Mouse (Mus musculus) lung, adult 2 months (tissue): ENCODE measurements around the gene As3mt.

Experiments used
- CTCF ChIP-seq: fragments of 200-500 bp; IDR thresholded peaks from 2 replicates; pipeline ENCODE4 v1.5.1; 2011; ENCODE audit warnings: mild to moderate bottlenecking, low read length, control low read depth; ENCODE audit not compliant: insufficient read depth
- POLR2A ChIP-seq: fragments of 200-500 bp; IDR thresholded peaks from 2 replicates; pipeline ENCODE4 v1.6.1; 2011; ENCODE audit warnings: low read depth, mild to moderate bottlenecking, control low read depth, low read length, borderline replicate concordance; ENCODE audit errors: extremely low read depth

- TF ChIP-seq CTCF (no peak), POLR2A (no peak)
These were observed 6.1 kb upstream of the As3mt start for GRCm38 (mm10) chr19:46701156-46701555.
